Mouse (Mus musculus) spleen, postnatal 4 days (tissue): ENCODE measurements around the gene Six2.

ENCODE experiments used
- DNase-seq, 2 experiments: peaks; one replicate each; pipeline ENCODE4 v3.0.0; 2022; ENCODE audit warnings: low spot score in 2 of 2

Six2 gene

GRCm38 (mm10) chr17:85661521-85661920 is 26.6 kb downstream of the Six2 start:
- DNase-seq: no peak

- DNase-seq: no peak
These were observed 28.1 kb downstream of the Six2 start for GRCm38 (mm10) chr17:85660016-85660415.

- peak in 1 of 2 experiments; percentile 68 for DNase-seq
These were observed 42.1 kb downstream of the Six2 start for GRCm38 (mm10) chr17:85645718-85646665.

GRCm38 (mm10) chr17:85645312-85645711 is 42.8 kb downstream of the Six2 start:
- DNase-seq: no peak

GRCm38 (mm10) chr17:85637876-85638275 is 50.2 kb downstream of the Six2 start:
- no peak for DNase-seq
